Mouse (Mus musculus) ES-E14 (cell line): ENCODE measurements at regions not wholly inside any gene's neighbourhood (a gene's known extent, or its start where the extent isn't known, plus 50 kb on each side); places are given as distances from the start of the nearest gene placed in this dataset.

Experiments used
- DNase-seq: peaks from one replicate; pipeline ENCODE4 v3.0.0-alpha.2; 2013; ENCODE audit warnings: low read depth, low spot score
- H3K27ac ChIP-seq: 2 replicates; pipeline ENCODE4 v1.5.1; 2012; ENCODE audit warnings: low read depth, mild to moderate bottlenecking, low read length, moderate library complexity, mixed read lengths; ENCODE audit not compliant: poor library complexity, insufficient read depth, severe bottlenecking
- H3K36me3 ChIP-seq: 2 replicates; pipeline ENCODE4 v1.6.1; 2012; ENCODE audit warnings: mild to moderate bottlenecking, low read length, moderate library complexity, mixed read lengths; ENCODE audit not compliant: control insufficient read depth, poor library complexity, insufficient read depth, severe bottlenecking
- H3K4me1 ChIP-seq, 2 experiments: fragments of 150-350 bp in 1 of 2; sonication (generic) in 1 of 2; 2 replicates each; pipeline ENCODE4 v1.6.1; 2012; ENCODE audit warnings: low read length in 2 of 2, mild to moderate bottlenecking in 1 of 2, mixed read lengths in 1 of 2; ENCODE audit not compliant: control insufficient read depth in 2 of 2, insufficient read depth in 2 of 2, poor library complexity in 1 of 2
- H3K4me3 ChIP-seq, 2 experiments: fragments of 150-350 bp in 1 of 2; sonication (generic) in 1 of 2; 2 replicates each; pipeline ENCODE4 v1.5.1; 2012; ENCODE audit warnings: low read length in 2 of 2, low read depth in 1 of 2, mild to moderate bottlenecking in 1 of 2, mixed read lengths in 1 of 2; ENCODE audit not compliant: insufficient read depth in 1 of 2, poor library complexity in 1 of 2, severe bottlenecking in 1 of 2
- H3K9ac ChIP-seq: 2 replicates; pipeline ENCODE4 v1.6.1; 2012; ENCODE audit warnings: low read depth, mild to moderate bottlenecking, low read length, mixed read lengths; ENCODE audit not compliant: poor library complexity, insufficient read depth, severe bottlenecking
- H3K9me3 ChIP-seq: fragments of 150-350 bp; sonication (generic); 2 replicates; pipeline ENCODE4 v1.6.1; 2012; ENCODE audit warnings: low read depth, mild to moderate bottlenecking, low read length; ENCODE audit not compliant: control insufficient read depth, insufficient read depth
- CHD2 ChIP-seq: IDR thresholded peaks from 2 replicates; pipeline ENCODE4 v1.6.1; 2014; ENCODE audit warnings: mild to moderate bottlenecking, low read depth, low read length, inconsistent platforms
- HCFC1 ChIP-seq: IDR thresholded peaks from 2 replicates; pipeline ENCODE4 v1.6.1; 2012; ENCODE audit warnings: low read length, inconsistent platforms, borderline replicate concordance; ENCODE audit not compliant: insufficient read depth
- MAFK ChIP-seq: IDR thresholded peaks from 2 replicates; pipeline ENCODE4 v1.6.1; 2014; ENCODE audit warnings: mild to moderate bottlenecking, low read depth, low read length, inconsistent platforms; ENCODE audit not compliant: insufficient read depth
- ZC3H11A ChIP-seq: IDR thresholded peaks from 2 replicates; pipeline ENCODE4 v1.6.1; 2012; ENCODE audit warnings: low read depth, mild to moderate bottlenecking, inconsistent platforms, low read length, borderline replicate concordance
- ZNF384 ChIP-seq: IDR thresholded peaks from 2 replicates; pipeline ENCODE4 v1.6.1; 2012; ENCODE audit warnings: low read depth, low read length, inconsistent platforms
- in situ Hi-C, 2 experiments: fragments of 600-800 bp; cut with MboI; formaldehyde crosslinking; loops; one replicate each; pipeline ENCODE4 v1.15.1; 2025; ENCODE audit warnings: low sequenced_read_pairs in 2 of 2, inconsistent platforms in 1 of 2; ENCODE audit not compliant: unreplicated experiment in 2 of 2

DNA sequence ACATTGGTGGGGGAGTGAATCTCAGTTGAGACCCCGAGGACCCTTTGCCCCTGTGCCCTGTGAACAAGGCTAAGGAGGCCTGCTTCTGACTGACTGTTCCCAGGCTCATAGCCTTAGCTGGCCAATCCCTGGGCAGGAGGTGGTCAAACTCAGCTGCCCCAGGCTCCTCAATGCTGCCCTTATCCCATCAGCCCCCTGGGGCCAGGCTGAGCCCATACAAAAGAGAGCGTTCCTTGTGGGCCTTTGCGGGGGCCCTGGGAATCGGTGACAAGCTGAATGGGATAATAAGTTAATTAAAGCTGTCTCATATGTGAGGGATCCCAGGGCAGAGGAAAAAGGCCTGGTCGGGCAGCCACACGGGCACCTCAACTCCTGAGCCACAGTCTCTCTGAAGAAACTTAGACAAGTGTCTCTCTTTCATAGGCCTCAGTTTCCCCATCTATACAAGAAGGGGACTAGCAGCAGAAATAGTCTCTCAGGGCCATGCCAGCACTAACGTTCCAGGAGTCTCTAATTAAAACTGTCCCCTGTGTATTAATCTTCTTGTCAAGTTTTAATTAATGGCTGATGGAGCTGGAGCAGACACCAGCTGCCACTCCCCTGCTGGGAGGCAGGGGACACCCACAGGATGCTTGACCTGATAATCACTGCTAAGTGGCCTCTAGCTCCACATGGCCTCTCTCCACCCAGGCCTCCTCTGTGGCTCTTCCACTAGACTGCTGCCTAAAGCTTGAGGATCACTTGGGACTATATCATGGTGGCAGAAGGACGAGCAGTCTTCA lies 84.9 kb downstream of the Efnb1 start:
- Histone ChIP-seq H3K27ac (no peak overlapping the region), H3K4me3 (no peak overlapping the region), H3K9me3 (no peaks in the 10 kb centered on the region), H3K36me3 (no peaks in the 10 kb centered on the region), H3K4me1 (no peaks in the 10 kb centered on the region), H3K9ac (no peak overlapping the region)
- no peak for DNase-seq
- in situ Hi-C loops, result no loop called here
- TF ChIP-seq MAFK (no peak), HCFC1 (no peak), ZC3H11A (no peak), ZNF384 (no peak), CHD2 (no peak)

DNA sequence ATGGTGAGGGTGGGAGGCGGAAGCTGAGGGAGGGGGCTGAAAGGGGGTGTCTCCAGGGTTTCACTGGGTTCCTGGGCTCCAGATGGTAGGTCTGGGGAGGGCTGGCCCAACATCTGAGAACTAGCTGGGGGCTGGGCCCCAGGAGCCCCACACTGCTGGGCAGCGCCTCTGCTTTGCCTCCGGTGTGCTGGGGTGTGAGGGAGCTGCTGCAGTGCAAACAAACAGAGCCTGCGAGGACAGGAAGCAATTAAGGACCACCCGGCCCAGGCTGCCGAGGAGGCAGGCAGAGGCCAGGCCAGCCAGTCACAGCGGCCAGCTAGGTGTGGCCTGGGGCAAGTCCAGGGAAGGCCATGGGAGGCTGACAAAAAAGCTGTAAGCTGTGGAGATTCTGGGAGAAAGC lies 82.3 kb downstream of the Efnb1 start:
- Histone ChIP-seq H3K9ac (no peak overlapping the region), H3K9me3 (no peaks in the 10 kb centered on the region), H3K4me1 (no peaks in the 10 kb centered on the region), H3K36me3 (no peaks in the 10 kb centered on the region), H3K4me3 (no peak overlapping the region), H3K27ac (no peak overlapping the region)
- no peak for TF ChIP-seq ZNF384
- TF ChIP-seq ZC3H11A, result no peak
- no peak for TF ChIP-seq MAFK
- TF ChIP-seq HCFC1, result no peak
- TF ChIP-seq CHD2, result no peak
- in situ Hi-C loops, result no loop called here
- DNase-seq, result no peak

DNA sequence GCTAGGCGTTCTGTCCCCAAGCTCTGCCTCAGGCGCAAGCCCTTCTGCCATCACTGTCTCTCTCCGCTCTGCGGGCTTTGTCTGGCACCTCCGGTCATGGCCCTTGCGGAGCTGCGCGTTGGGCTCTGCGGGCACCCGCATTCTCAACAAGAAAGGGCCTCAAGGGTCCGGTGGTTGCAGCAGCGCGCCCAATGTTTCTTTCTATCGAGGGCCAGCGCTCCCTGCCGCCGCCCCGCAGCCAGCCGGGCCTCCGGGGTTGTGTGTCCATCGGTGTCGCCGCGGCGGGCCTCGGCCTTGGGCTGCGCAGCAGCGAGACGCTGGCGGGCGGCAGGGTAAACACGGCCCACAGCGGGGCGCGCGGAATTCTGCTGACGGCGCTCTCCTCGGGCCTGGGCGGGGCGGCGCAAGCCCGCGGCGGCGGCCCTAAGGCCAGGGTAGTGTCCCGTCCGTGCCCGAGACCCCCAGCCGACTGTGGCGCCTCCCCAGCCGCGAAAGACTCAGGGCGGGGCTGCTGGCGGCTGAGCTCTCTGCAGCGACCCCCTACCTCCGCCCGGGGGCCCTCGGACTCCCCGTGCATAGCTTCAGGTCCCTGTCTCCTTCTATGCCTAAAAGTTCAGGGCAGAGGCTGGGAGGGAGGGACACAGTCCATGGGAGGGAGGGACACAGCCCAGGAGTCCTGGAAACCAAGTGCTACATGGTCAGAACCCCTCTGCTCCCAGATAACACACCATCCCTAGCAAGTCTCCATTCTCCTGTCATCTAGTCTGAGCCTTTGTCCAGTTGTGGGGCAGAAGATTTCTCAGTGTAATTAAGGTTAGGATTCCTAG lies 80.9 kb downstream of the Efnb1 start:
- H3K9me3 ChIP-seq, result no peaks in the 10 kb centered on the region
- no peaks in the 10 kb centered on the region for H3K4me1 ChIP-seq
- no peaks in the 10 kb centered on the region for H3K36me3 ChIP-seq
- in situ Hi-C loops, result no loop called here
- no peak overlapping the region for H3K27ac ChIP-seq
- no peak overlapping the region for H3K9ac ChIP-seq
- no peak for DNase-seq
- H3K4me3 ChIP-seq, result peak overlapping the region; percentile 36 to 47; a peak in 2 of 4 replicates
- no peak for TF ChIP-seq CHD2
- 0 out of 2 replicates have a peak, but pooled peaks have one; percentile 32 for TF ChIP-seq MAFK

DNA sequence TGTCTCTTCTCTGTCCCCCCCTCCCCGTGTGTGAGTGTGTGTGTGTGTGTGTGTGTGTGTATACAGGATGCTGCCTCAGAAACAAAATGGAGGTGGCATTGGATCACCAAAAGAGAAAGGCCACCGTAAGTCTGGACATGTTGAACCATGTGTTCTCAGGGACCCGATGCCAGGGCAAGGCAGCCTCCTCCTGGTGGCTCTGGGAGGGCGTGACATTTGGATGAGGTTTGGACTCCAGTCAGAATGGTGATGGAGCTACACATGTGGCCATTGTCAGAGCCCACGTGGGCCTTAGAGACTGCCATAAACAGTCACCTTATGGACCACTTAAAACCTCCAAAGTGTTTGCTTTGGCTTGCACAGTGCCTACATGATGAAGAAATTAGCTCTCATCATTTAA lies 80.0 kb downstream of the Efnb1 start:
- no peak for DNase-seq
- H3K4me1 ChIP-seq, result no peaks in the 10 kb centered on the region
- H3K36me3 ChIP-seq, result no peaks in the 10 kb centered on the region
- H3K9ac ChIP-seq, result no peak overlapping the region
- H3K27ac ChIP-seq, result no peak overlapping the region
- no peak overlapping the region for H3K4me3 ChIP-seq
- no peaks in the 10 kb centered on the region for H3K9me3 ChIP-seq
- in situ Hi-C loops, result no loop called here
- TF ChIP-seq ZC3H11A (no peak), HCFC1 (no peak), ZNF384 (no peak), CHD2 (no peak)
